Mouse (Mus musculus) spleen, adult 2 months (tissue): ENCODE results near the gene Rasgrf2. TPM values are rescaled to one million over a fixed set of nuclear protein-coding genes. Genes with fewer than 3 reads are reported as not detected.

ENCODE experiments used
- DNase-seq, 2 experiments: peaks; one replicate each; pipeline versions ENCODE4 v3.0.0 to v3.0.0-alpha.2; 2012 to 2021; ENCODE audit warnings: low spot score in 2 of 2, low read depth in 1 of 2
- H3K27ac ChIP-seq: fragments of 200-500 bp; 2 replicates; pipeline ENCODE4 v1.5.1; 2012; ENCODE audit warnings: low read length, inconsistent platforms; ENCODE audit not compliant: insufficient read depth
- H3K27me3 ChIP-seq: fragments of 200-500 bp; 2 replicates; pipeline ENCODE4 v1.6.1; 2012; ENCODE audit warnings: mild to moderate bottlenecking, moderate library complexity, low read length, inconsistent platforms; ENCODE audit not compliant: control insufficient read depth, insufficient read depth
- H3K36me3 ChIP-seq: fragments of 200-500 bp; 2 replicates; pipeline ENCODE4 v1.6.1; 2012; ENCODE audit warnings: mild to moderate bottlenecking, low read length, inconsistent platforms; ENCODE audit not compliant: control insufficient read depth, insufficient read depth
- H3K4me1 ChIP-seq: fragments of 200-500 bp; 2 replicates; pipeline ENCODE4 v1.6.1; 2011; ENCODE audit warnings: inconsistent platforms; ENCODE audit not compliant: control insufficient read depth, insufficient read depth, insufficient read length
- H3K4me3 ChIP-seq: fragments of 200-500 bp; 2 replicates; pipeline ENCODE4 v1.5.1; 2011; ENCODE audit warnings: mild to moderate bottlenecking, inconsistent platforms; ENCODE audit not compliant: insufficient read depth, insufficient read length; ENCODE audit errors: extremely low read depth
- CTCF ChIP-seq: fragments of 200-500 bp; IDR thresholded peaks from 2 replicates; pipeline ENCODE4 v1.5.1; 2011; ENCODE audit warnings: mild to moderate bottlenecking, inconsistent platforms; ENCODE audit not compliant: insufficient read depth, insufficient read length, insufficient replicate concordance; ENCODE audit errors: extremely low read depth
- POLR2A ChIP-seq: fragments of 200-500 bp; IDR thresholded peaks from 2 replicates; pipeline ENCODE4 v1.6.1; 2011; ENCODE audit warnings: low read depth, low read length, inconsistent platforms
- WGBS: fragments of 180-500 bp; shearing (Covaris S2); methylation state at CpG from one replicate; pipeline ENCODE4 v1.1.7; 2018; 5-methylcytosine and 5-hydroxymethylcytosine counted together
- polyA plus RNA-seq: library from polyadenylated mRNA; depleted of rRNA; stranded (reverse); fragments of >200 nt; gene quantifications from 2 replicates; pipeline ENCODE4 v1.2.3, GENCODE M21; 2012

Rasgrf2 gene
- polyA plus RNA-seq, 1 experiment = 3.2 TPM

DNA sequence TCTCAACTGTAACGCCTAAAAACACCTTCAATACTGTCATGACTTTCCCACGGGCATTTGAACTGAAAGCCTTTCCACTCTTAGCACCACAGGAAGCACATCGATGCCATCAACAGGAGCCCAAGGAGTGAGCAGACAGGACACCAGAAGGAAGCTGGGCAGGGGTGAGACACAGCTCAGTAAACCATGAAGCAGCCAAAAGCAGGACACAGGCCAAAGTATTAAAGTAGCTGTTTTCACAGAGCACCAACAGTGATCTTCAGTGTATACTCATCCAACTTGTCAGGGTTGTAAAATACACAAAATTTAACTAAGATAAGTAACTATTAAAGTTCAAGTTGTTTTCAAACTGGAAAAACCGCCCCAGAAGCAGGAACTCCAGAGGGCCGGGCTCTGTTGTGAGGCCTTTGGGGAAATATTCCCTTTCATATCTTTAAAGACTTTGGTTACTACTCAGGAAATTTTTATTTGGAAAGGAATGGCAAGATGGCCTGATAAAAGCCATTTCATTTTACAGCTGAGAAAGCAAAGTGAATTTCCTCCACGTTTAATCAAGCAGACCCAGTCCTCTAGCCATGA, 37.7 kb downstream of the Rasgrf2 start:
- Histone ChIP-seq H3K36me3 (no peaks in the 10 kb centered on the region), H3K4me3 (no peak overlapping the region), H3K4me1 (no peaks in the 10 kb centered on the region), H3K27ac (no peak overlapping the region), H3K27me3 (no peaks in the 10 kb centered on the region)
- DNase-seq = no peak
- no peak for TF ChIP-seq CTCF
- no peak for TF ChIP-seq POLR2A
- WGBS = 77% methylated on average over 6 of the region's 6 CpGs

DNA sequence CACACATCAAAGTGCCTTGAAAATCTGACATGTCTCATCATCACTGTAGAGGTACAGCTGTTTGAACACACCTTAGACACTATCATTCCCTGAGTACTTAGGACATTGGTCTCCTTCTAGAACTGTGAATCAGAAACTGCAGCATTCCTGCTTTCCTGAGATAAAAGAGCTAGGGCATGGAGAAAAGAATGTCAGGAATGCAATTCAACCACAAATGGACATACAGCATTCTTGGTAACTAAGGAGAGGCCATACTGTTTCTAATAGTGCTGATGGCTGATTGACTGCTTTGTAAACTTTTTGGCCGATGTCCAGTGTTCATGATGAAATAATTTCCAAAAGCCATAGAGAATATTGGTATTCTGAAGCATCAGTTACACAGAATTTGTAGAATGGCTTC, 58.3 kb downstream of the Rasgrf2 start:
- DNase-seq = no peak
- TF ChIP-seq POLR2A (no peak), CTCF (no peak)
- 83% methylated on average over 1 of the region's 1 CpGs for WGBS
- Histone ChIP-seq H3K27me3 (no peaks in the 10 kb centered on the region), H3K4me3 (no peak overlapping the region), H3K27ac (no peak overlapping the region), H3K36me3 (no peaks in the 10 kb centered on the region), H3K4me1 (no peaks in the 10 kb centered on the region)

DNA sequence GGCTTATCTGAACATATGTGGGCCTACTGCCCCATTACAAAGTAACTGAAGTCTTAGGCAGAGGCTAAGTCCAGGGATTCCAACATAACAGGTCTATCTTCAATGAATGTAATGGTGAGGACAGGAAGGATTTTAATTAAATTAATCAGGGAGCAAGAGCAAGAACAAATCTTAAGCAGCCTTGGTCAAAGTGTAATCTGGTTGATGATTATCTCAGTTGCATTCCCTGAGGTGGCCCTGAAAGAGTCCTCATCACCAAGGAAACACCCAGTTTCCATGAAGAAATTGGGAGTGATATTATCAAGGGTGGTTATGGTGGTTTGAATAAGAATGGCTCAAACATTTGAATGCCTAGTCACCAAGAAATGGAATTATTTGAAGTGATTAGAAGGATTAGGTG, 62.8 kb downstream of the Rasgrf2 start:
- H3K27ac ChIP-seq = no peak overlapping the region
- H3K4me3 ChIP-seq = no peak overlapping the region
- TF ChIP-seq POLR2A (no peak), CTCF (no peak)
- DNase-seq = no peak
- H3K4me1 ChIP-seq = no peaks in the 10 kb centered on the region
- H3K27me3 ChIP-seq = no peaks in the 10 kb centered on the region
- H3K36me3 ChIP-seq = no peaks in the 10 kb centered on the region

DNA sequence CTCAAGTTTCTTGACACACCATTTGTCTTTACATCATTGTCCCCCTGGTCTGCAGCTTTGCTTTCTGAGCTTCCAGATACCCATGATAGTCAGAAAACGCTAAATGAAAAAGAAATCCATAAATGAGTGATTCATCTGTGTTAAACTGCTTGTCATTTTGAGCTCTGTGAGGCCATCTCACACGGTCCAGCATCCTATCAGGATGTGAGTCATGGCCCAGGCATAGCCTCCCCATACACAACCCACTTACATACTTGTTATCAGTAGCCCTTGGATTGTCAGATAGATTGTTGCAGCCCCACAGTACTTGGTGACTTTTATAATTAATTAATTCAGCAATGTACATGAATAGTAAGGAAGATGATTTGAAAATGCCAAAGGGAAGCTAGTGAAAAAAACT, 63.6 kb downstream of the Rasgrf2 start:
- no peaks in the 10 kb centered on the region for H3K4me1 ChIP-seq
- no peak overlapping the region for H3K4me3 ChIP-seq
- H3K27me3 ChIP-seq = no peaks in the 10 kb centered on the region
- DNase-seq = no peak
- WGBS = 68% methylated on average over 2 of the region's 2 CpGs
- H3K36me3 ChIP-seq = no peaks in the 10 kb centered on the region
- H3K27ac ChIP-seq = no peak overlapping the region
- TF ChIP-seq CTCF = no peak

DNA sequence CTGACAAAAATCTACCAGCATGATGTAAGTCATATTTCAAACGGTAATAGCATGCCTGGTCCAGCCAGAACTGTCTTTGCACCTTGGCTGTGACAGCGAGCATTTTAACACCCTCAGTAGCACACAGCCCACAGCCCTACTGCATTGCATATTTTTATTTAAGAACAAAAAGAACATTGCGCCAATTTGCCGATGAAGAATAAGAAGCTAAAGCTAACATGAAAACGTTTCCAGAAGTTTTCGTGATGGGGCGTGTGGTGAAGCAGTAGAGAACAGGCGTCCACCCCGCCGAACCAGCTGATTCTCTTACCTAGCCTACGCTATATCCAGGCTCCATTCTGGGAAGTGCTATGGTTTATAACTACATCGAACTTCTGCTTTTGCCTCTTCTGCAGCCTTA, 77.7 kb downstream of the Rasgrf2 start:
- Histone ChIP-seq H3K4me3 (no peak overlapping the region), H3K27ac (no peak overlapping the region), H3K36me3 (no peaks in the 10 kb centered on the region), H3K27me3 (no peaks in the 10 kb centered on the region), H3K4me1 (no peaks in the 10 kb centered on the region)
- no peak for DNase-seq
- TF ChIP-seq POLR2A = no peak
- TF ChIP-seq CTCF = no peak
- 91% methylated on average over 12 of the region's 12 CpGs for WGBS

DNA sequence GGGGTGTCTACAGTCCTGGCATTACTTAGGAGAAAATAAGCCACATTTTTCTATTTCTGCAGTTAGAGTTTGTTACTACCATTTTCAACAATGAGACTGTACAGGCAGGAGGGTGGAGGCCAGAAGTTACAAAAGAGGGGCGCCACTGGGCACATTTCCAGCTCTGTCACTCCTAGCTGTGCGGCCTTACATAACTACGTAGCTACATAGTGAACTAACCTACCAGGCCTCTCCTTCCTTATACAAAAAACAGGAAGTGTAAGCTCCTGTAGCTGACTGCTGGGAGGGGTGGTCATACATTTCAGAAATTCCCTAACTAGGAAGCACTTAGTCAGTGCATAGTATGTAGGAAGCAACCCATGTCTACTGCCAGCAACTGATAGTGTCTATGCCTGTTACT, 78.5 kb downstream of the Rasgrf2 start:
- no peak overlapping the region for H3K27ac ChIP-seq
- no peak for DNase-seq
- H3K4me3 ChIP-seq = no peak overlapping the region
- H3K4me1 ChIP-seq = no peaks in the 10 kb centered on the region
- 75% methylated on average over 3 of the region's 3 CpGs for WGBS
- H3K36me3 ChIP-seq = no peaks in the 10 kb centered on the region
- H3K27me3 ChIP-seq = no peaks in the 10 kb centered on the region
- TF ChIP-seq CTCF (no peak), POLR2A (no peak)

DNA sequence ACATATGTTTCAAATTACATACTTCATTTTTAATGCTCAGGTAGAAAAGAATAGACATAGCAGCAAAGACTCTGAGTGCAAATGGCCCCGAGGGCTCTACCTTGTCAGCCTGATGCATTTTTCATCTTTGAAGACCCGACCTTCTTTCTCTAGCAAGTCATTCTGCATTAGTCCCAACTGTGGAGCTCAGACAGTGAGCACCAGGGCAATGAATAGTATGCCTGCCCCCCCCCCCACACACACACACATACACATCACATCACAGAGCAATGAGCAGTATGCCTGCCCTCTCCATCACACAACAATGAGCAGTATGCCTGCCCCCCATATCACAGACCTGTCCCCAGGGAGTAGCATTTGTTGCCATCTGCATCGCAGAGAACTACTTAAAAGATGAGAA, 80.2 kb downstream of the Rasgrf2 start:
- Histone ChIP-seq H3K36me3 (no peaks in the 10 kb centered on the region), H3K27me3 (no peaks in the 10 kb centered on the region), H3K4me3 (no peak overlapping the region)

More for the DNA sequence above, 80.2 kb downstream of the Rasgrf2 start:
- 78% methylated on average over 3 of the region's 3 CpGs for WGBS
- TF ChIP-seq POLR2A = no peak
- no peak for TF ChIP-seq CTCF
- H3K4me1 ChIP-seq = no peaks in the 10 kb centered on the region
- DNase-seq = no peak
- no peak overlapping the region for H3K27ac ChIP-seq
